Mouse (Mus musculus) gastrocnemius, postnatal 25 days (tissue): ENCODE measurements around the gene Taar1. TPM values are rescaled to one million over a fixed set of nuclear protein-coding genes. Genes with fewer than 3 reads are reported as not detected.

Experiments used
- total RNA-seq, 2 experiments: library from RNA; stranded (reverse); gene quantifications; 1 replicate in 1 of 2; 2 replicates in 1 of 2; pipeline ENCODE4 v1.2.3; 2021

Taar1 gene
- total RNA-seq, 2 experiments from 2014 or later, result not detected

Other genes with a start within 250 kb of the Taar1 start
- gene Rps12, start 133.1 kb upstream of the Taar1 start, total RNA-seq, result 100 to 1,000 TPM; 184 to 187 TPM
- 1 to 10 TPM; 7.0 to 7.3 TPM for gene Slc18b1, start 123.4 kb upstream of the Taar1 start, total RNA-seq
- gene Vnn3, start 68.9 kb upstream of the Taar1 start, total RNA-seq, result under 1 TPM in 1 of 2 experiments, not detected in 1; 0.56 TPM
- under 1 TPM in 1 of 2 experiments, not detected in 1; 0.78 TPM for gene Vnn1, start 25.7 kb upstream of the Taar1 start, total RNA-seq
- gene Taar2, start 18.2 kb downstream of the Taar1 start, total RNA-seq, result not detected
- not detected for gene Taar3, start 29.2 kb downstream of the Taar1 start, total RNA-seq
- not detected for gene Taar4, start 40.1 kb downstream of the Taar1 start, total RNA-seq
- not detected for gene Taar5, start 50.4 kb downstream of the Taar1 start, total RNA-seq
- not detected for gene Taar6, start 65.3 kb downstream of the Taar1 start, total RNA-seq
- not detected for gene Taar7a, start 73.1 kb downstream of the Taar1 start, total RNA-seq
- gene Taar7b, start 79.6 kb downstream of the Taar1 start, total RNA-seq, result not detected
- gene Taar7d, start 106.9 kb downstream of the Taar1 start, total RNA-seq, result not detected
- not detected for gene Taar7e, start 117.3 kb downstream of the Taar1 start, total RNA-seq
- gene Taar7f, start 129.2 kb downstream of the Taar1 start, total RNA-seq, result not detected
- gene Taar8a, start 156.1 kb downstream of the Taar1 start, total RNA-seq, result not detected
- not detected for gene Taar8b, start 171.9 kb downstream of the Taar1 start, total RNA-seq
- gene Taar8c, start 181.6 kb downstream of the Taar1 start, total RNA-seq, result not detected
- not detected for gene Taar9, start 189.2 kb downstream of the Taar1 start, total RNA-seq
- gene Stx7, start 228.9 kb downstream of the Taar1 start, total RNA-seq, result 10 to 100 TPM; 23.6 to 24.1 TPM